Mouse (Mus musculus): ENCODE results near the gene Olfr1444.

Gene Olfr1444

DNA sequence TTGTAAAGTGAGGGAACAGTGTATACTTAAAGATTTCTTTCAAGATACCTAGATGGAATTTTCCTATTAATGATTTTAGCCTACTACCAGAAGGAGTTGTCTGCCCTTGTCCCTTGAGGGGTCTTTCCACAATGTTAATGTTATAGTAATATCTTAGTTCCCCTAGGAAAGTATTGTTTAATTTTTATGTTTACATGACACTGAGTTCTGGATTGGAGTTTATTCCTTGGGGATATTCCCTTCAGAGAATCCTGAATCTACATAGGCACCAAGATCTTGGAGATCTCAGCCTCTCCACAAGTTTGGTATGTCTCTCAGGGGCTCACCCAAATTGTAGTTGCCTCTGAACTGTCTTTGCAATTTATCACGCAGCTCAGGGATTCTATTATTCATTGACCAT lies at the start of gene Olfr1444:
TSS of gene Olfr1444 (plus strand) at position 301 of the 400 bp plus-strand sequence.
- DNase-seq, result no peak

DNA sequence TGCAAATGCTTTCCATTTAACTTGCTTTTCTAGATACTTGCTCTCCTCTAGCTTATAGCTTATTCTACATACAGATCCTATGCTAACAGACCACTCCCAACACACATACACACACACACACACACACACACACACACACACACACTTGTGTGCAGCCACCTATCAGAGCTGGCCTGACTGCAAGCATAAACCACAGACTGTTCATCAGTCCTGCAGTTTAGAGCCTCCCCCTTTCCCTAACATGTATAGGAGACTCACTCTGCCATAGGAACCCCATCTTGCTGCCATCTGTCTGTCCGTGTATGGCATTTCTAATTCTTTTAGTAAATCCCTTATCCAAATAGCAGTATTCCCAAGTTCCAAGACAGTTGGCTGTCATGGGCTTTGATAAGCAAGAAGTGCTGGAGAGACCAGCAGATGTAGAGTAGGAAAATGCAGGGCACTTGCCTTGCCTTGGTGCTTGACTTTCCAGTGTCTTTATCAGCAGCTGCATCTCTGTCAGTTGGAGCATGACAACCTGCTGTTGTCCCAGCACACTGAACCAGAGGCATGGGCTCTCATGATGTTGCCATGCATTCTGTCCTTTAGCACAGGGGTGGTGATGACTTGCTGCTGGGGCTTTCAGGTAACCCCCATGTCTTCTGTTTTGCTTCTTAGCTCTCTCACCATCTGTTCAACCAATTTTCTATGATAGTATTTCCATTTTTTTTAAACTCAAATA lies 44.3 kb upstream of the Olfr1444 start:
- DNase-seq, result no peak

- no peak for DNase-seq
Observed at GRCm38 (mm10) chr19:12813883-12814282, 43.2 kb upstream of the Olfr1444 start.

GRCm38 (mm10) chr19:12818507-12818906 lies 38.6 kb upstream of the Olfr1444 start:
- DNase-seq, result no peak

DNA sequence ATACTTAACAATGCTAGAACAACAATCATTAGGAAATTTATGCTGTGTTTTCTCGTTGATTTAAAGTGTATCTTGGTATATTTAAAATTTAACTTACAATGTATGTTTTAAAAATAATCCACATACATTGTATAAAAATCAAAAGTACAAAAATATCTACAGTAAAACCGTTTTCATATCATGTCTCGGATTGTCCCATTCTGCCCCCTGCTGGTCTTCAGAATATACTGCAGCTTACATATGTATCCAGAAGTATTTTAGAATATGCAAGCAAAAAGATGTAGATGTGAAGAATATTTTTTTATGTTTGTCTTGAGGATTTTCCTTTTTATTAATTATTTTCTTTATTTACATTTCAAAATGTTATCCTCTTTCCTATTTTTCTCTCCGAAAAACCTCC lies 36.7 kb upstream of the Olfr1444 start:
- DNase-seq, result peak; percentile 19

GRCm38 (mm10) chr19:12824549-12824948 lies 32.5 kb upstream of the Olfr1444 start:
- DNase-seq, result no peak

DNA sequence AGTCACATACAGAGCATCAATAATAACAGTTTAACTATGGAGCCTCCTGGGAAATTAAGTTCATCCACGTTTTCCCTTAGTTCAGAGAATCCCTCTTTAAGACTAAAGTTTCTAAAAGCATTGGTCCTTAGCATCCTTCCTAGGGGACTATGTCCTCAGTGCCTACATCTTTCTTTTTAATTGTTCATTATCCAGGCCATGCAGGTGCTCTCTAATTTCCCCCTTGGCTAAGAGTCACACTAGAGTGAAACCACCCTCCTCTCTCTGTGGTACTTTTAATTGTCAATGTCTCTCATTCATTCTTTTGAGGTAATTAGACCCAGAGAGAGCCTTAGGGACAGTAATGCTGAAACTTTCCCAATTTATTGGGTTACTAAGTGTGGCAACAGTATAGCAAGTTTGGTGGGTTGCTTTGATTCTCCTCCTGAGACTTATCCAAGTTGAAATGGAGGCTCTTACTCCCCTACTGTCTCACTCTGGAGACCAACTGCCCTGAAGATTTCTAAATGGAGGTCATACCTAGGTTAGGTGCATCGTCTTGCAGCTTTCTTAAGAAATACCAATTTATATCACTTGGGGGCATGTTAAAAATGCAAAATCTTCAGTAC lies 26.2 kb upstream of the Olfr1444 start:
- DNase-seq, result no peak

DNA sequence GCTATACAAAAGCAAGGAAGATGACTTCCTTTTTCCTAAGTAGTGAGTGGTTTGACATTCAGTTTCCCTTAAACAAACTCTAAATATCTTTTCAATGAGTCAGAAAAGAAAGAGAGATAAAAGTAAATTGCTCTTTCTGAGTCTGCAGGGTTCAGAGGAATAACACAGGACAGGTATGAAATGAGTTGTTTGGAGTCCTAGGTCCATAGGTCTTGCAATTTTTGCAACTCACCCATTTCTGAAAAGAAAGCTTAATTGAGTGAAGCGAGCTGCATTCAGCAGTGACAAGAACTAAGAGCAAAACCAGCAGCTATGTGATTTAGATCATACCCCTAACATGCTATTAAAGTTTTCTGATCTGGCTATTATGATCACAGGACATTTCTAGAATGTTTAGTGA lies 25.5 kb upstream of the Olfr1444 start:
- no peak for DNase-seq

- DNase-seq, result peak; percentile 7
Observed at GRCm38 (mm10) chr19:12833625-12834024, 23.5 kb upstream of the Olfr1444 start.

- DNase-seq, result no peak
Observed at GRCm38 (mm10) chr19:12838507-12838906, 18.6 kb upstream of the Olfr1444 start.

DNA sequence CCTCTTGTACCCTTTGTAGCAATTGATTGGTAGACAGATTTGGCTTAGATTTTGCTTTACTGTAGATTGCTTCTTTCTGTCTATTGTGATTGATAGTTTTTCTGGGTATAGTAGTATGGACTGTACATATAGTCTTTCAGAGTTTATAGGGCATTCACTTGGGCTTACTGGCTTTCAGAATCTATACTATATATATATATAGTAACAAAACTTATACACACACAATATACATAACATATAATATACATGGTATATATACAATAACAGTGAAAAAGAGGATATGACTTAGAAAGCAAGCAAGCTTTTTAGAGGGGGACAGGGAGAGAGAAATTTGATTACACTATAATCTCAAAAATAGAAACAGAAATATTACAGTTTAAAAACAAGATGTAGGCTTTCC lies 10.7 kb upstream of the Olfr1444 start, which contains the start of gene Gm5244:
TSS of gene Gm5244 (plus strand) at position 301 of the 400 bp plus-strand sequence.
- DNase-seq, result no peak

- no peak for DNase-seq
Observed at GRCm38 (mm10) chr19:12883555-12883954, 26.5 kb downstream of the Olfr1444 start, which contains the start of gene Olfr1445. Gene Olfr1445 (plus strand): TSS chr19:12883855.

GRCm38 (mm10) chr19:12893424-12893823 lies 36.3 kb downstream of the Olfr1444 start, which contains the start of gene Olfr1446:
Gene Olfr1446 (minus strand): TSS chr19:12893524.
- no peak for DNase-seq

DNA sequence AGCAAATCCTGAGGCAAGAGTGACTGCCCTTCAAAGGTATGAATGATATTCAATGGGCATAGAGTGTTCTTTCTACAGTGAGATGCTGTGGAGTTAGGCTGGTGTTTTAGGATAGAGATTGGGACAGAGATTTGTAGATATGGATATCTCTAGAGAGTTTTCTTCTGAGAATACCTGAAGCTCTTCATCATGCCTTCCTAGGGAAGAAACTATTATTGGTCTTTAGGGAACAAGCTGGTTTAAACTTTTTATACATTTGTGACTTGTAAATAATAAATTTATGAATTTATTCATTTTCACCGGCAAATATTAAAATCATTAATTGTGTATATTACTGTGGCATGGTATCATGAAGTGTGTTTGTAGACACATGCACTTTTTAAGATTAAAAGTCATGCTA lies 46.6 kb downstream of the Olfr1444 start, which contains the start of gene Olfr1447:
TSS of gene Olfr1447 (minus strand) at position 101 of the 400 bp plus-strand sequence.
- no peak for DNase-seq

All from kidney, adult 9 months (tissue).